Mouse (Mus musculus): ENCODE data around the gene Vwa2.

Gene Vwa2

DNA sequence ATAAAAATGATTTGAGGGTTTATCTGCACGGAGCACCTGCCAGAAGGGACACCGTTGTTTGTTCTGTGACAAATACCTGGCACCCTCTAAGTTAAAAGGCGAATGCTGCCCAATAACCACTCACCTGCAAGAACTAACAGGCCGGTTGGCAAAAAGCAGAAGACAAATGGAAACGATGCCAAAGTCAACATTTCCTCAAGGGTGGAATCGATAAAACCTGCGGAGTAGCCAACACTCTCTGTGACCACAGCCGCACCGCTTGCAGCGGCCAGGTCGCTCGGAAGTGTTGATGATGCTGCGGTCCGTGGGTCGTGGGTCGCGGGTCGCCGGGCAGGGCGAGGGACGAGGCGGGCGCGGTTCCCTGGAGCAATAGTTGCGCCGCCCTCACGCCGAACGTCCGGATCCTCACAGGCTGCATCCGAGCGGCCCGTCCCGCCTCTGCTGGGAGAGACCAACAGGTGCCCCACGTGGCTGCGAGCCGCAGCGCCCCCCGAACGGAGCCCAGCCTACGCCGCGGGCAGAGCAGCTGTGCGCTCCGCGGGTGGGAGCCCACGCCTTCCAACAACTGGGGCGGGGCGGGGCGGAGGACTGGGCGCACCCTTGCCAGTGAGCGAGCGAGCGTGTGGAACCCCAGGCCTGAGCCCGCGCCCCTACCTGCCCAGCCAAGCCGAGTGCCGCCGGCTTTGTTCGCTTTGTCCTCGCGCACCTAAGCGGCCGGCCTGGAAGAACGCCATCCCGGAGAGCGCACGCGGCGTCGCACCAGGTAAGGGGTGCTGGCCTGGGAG, at the start of gene Vwa2:
Gene Vwa2, plus strand, starts transcription at position 434 of the 785 bp plus-strand sequence.
- peak; percentile 27 for DNase-seq (ENCODE audit: low spot score)

DNA sequence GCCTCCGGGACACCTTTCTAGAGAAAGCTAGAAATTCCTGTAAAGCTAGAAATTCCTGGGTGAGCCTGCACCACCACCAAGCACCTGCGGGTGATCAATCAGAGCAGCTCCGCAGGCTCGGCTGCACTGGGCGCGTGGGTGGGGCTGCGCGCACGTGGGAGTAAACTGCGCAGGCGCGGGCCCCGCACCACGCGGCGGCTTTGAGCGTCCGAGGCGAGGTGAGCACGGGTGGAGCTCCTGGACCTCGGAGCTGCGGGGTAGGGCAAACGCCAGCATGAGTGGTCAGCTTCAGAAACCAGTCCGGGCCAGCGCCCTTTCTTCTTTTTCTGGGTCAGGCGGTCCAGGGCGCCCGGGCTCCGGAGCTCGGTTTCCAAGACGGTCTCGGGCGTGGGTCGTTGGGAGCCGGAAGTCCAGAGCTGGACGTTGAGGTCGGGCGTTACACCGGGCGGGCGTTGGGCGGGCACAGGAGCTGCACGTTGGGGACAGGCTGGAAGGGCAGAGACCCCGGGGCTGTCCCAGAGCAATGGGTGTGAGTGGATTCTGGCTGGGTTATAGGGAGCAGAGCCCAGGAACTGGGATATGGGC, 47.9 kb upstream of the Vwa2 start, which contains the start of gene Tdrd1:
Gene Tdrd1, plus strand, starts transcription at position 163 of the 585 bp plus-strand sequence.
- DNase-seq (ENCODE audit: low spot score), result no peak

DNA sequence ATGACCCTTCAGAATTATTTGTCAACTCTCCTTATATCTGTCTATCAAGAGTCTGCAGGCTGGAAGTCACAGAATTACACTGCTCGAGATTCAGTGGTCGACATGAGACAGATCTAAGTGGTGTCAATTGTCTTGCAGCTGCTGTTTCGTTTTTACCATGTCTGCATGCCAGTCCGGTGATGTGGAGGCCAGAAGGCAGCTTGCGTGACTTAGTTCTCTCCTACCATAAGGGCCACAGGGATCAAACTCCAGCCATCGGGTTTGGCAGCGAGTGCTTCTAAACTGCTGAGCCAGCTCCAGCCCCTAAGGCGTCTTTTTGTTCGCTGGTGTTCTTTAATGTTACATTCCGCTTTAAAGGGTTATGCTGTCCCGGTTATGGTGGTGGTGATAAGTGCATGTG, 45.7 kb upstream of the Vwa2 start:
- no peak for DNase-seq (ENCODE audit: low spot score)

DNA sequence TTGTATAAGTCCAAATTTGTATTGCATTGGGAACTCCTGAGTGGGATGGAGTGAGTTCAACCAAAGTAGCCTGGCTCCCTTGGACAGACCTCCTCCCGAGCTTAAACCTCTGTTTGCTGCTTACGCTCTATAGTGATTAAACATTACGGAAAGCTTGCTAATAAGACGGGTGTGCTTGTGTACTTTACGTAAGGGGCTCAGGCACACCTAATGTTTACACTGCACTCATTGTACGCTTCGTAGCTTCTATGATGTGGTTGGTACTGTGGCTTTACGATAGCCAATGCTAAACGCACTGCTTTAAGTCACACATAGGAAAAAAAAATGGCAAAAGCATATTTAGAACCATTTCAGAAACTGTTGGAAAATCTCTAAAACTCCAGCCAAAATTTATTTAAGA, 44.8 kb upstream of the Vwa2 start:
- peak; percentile 24 for DNase-seq (ENCODE audit: low spot score)

DNA sequence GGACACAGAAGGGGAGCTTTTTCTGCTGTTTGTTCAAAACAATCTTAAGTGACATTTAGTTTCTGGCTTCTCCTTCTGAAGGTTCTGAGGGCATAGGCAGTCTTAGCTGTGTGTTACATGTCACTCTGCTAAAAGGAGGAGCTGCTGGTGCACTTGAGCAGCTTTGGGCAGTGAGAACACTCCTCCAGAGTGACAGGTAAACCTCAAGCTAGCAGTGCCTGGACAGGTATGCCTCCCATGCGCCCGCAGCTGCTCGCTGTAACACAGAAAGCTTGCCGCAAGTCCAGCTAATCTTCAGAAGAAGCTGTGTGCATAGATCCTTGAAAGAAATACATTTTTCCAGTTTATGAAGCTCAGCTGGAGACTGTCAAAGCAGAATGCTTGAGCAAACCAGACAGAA, 43.9 kb upstream of the Vwa2 start:
- DNase-seq (ENCODE audit: low spot score), result no peak

DNA sequence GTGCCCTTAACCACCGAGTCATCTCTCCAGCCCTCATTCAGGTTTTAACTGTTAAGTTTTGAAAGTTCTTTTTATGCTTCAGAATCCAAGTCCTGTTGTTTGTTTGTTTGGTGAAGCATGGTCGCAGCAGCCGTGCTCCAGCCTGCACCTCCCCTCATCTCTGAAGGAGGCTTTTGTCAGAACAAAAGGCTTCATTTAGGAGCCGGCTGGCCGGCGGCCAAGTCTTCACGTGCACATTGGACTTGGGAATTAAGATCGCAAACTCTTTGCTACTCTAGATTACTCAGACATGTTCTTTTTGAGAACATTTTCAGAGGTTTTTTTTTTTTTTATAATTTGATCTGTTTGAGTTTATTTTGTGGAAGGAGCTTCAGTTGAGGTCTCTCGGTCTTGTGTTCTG, 38.7 kb upstream of the Vwa2 start:
- no peak for DNase-seq (ENCODE audit: low spot score)

DNA sequence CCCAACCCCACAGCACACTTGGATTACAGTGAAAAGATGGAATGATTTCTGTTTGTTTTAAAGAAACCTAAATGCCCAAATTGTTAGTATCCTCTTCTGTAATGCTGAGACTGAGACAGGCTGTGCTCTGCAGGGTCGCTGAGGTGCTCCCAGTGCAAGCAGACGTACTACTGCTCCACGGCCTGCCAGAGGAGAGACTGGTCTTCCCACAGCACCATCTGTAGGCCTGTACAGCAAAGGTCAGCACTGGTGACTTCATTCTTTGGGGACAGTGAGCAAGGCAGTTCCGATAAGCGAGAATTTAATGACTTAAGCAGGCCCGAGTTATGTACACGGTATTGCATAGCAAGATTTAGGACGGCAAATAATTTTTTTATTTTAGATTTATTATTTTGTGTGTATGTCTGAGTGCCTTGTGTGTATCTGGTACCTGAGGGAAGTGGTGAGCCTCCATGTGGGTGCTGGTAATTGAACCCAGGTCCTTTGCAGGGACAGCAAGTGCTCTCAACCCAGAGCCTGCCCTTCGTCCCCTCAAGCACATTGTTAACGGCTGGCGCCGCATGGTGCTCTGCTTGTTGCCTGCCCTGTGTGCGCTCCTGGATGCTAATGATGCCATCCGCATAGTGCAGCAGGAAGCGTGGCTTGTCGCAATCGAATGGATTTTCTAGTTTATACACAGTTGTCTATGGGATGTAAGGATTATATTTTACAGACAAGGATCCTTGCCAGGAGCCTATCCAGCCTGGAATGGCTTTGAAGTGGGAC, 34.9 kb upstream of the Vwa2 start:
- DNase-seq (ENCODE audit: low spot score), result no peak

DNA sequence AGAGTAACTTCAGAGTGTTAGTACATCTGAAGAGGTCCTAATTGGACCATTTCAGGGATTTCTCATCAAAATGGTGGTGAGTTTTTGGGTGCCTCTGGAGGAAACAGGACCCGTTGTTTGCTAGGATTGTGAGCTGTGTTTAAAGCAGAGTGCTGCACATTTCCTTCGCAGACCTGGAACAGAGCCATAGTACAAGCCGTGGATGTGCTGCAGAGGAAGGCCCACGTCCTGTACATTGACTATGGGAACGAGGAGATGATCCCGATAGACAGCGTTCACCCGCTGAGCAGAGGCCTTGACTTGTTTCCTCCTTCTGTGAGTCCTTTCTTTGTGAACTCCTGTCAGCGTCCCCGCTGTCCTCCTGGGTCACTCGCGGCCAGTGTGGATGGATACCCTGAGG, 31.1 kb upstream of the Vwa2 start:
- DNase-seq (ENCODE audit: low spot score), result no peak

DNA sequence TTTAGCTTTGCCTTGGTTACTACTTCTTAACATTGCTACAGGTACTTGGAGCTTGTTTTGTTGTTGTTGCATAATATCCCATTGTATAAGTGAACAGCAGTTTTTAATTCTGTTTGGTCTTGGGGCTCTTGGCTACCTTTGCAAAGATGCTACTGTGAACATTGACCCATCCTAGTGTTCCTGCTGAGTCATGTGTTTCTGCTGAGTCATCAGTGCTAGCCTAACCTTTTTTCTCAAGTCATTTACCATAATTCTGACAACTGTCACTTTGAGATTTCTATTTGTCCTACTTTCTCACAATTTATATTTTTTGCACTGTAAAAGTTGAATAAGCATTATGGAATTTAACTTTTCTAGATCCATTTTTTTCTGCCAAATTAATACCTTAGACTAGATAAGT, 21.5 kb upstream of the Vwa2 start:
- no peak for DNase-seq (ENCODE audit: low spot score)

DNA sequence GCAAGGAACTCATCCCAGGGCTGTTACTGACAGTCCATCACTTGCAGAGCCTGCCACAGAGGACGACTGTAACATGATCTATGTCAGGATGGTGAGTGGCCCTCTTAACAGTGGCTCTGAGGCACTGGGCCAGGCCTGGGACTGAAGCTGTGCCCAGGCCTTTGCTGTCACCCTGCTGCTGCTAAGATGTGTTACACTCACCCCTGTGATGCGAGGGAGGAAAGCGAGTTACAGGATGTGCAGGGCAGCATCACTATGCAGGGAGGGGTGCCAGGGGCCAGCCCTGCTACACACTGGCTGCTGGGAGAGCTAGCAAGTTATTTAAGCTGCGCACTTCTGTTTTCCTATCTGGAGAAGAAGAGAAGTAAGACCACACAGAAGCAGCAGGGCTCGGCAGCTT, 17.6 kb upstream of the Vwa2 start:
- DNase-seq (ENCODE audit: low spot score), result no peak

DNA sequence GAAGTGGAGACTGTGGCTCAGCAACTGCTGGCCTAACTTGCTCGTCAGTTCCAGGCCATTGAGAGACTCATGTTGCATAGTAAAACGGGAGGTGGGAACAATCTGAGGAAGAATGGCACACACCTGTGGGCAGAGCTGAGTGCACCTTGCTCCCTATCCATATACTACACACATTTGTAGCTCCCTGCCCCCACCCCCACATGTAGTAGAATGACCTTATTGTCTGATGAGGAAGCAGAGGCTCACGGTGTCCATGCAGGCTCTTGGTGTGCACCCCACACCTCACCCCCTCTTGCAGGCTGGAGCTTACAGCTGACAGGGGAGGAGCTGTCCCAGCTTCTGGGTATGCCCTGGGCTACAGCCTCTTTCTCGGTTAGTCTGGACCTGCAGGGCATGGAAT, 6.3 kb upstream of the Vwa2 start:
- DNase-seq (ENCODE audit: low spot score), result no peak

DNA sequence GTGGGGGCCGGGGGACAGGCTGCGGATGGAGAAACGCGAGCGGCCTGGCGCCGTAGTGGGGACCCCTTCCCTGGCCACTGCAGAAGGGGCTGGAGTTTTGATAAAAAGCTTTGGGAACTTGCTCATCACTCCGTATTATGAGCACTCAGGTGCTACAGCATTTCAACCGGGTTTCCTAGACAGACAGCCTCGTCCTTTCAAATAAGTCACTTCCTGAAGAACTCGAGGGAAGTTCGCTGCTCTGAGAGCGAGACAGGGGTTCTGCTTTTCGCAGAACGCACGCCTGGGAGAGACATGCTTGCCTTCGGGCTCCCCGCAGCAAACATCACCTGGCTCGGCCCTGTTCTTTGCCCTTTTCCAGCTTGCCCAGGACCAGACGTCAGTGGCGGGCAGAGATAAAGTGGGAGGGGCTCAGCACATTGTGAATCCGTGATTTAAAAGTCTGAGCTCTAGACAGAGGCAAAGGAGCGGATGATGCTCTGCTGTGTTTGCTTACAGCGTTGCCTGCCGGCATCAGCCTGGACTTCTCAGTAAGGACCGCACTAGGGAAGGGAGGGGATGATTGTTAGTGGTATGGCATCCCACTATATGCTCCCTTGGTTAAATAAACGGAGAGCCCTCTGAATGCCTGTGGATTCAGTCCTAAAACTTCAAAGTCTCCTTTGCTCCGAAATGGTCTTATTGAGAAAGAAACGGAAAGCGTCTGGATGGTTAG, 709 bp downstream of the Vwa2 start:
- DNase-seq (ENCODE audit: low spot score), result no peak

DNA sequence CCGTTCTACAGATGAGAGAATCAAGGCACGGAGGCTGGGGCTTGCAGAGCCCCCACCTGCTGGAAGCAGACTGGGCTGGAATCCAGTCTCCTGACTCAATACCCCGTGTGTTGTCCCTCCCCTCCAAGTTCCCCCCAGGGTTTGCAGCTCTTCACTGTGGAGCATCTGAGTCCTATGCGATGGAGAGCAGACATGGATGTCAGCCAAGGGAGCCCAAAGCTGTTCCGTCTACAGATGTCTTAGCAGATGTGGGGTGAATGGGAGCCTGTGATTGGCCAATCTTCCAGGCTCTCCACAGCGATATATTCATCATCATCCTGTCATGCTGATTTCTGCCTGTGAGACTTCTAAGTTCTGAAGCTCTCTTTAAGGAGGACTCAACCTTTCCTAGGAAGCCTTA, 3.3 kb downstream of the Vwa2 start:
- DNase-seq (ENCODE audit: low spot score), result no peak

DNA sequence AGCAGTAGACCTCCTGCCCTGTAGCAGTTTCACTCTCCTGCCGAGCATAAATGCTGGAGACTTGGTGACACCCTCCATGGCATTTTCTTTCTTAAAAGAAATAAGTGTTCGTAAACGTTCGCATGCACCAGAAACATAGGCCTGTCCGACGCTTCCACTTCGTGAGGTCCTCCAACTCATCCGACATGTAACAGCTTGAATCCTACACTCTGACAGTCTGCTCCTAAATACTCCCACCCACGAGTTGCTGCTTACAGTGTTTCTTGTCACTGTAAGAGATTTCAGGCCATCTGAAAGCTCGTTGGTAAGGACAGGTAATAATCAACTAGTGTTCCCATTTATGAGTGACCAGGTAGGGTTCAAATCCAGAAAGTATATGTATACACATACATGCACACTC, 13.8 kb downstream of the Vwa2 start:
- no peak for DNase-seq (ENCODE audit: low spot score)

DNA sequence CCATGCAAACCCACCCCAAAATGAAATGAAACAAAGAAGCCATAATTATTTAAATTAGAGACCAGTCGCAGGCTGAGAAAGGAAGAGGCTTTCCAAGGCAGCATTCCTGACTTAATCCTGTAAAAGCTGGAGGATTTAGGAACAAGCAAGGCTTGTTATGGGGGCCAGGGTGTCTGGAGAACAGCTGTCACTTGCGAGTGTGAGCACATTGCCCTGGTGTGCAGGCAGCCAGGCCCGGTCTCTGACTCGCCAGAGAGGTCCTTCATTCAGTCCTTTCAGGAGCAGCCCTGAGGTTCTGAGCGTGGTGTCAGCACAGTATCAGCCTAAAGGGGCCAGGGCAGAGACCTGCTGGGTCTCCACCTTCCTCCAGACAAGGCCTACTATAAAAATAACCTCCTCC, 14.6 kb downstream of the Vwa2 start:
- no peak for DNase-seq (ENCODE audit: low spot score)

DNA sequence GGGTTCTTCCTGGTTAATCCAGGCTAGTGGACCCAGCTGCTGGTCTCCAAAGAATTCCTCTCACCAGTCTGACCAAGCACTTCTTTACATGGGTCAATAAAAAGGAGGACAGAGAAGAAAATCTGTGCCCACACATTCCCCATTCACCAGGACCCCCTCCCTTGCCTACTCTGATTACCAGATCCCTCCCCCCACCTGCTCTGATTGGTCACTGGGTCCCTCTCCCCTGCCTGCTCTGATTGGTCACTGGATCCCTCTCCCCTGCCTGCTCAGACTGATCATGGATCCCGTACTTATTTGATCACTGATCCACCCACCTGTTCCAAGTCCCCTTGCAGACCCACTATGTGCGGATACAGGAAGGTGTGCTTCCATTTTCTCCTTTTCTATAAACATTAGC, 17.4 kb downstream of the Vwa2 start:
- DNase-seq (ENCODE audit: low spot score), result no peak

DNA sequence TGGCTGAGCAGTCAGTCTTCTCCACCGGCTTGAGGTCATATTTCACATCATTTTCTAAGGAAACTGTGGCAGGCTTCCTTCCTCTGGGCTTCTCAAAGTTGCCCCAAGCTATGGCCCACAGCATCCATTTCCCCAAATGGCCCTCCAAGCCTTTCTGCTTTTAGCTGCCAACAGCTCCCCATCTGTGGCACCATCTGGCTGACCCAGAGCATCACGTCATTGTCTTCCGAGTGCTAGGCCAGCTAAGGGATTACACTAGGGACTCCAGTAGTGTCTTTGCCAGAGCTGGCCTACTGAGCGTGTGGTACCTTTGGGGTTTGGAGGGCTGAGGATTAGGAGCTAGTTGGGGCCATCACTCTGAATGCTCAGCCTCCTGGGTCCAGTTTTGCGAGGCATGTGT, 18.5 kb downstream of the Vwa2 start:
- no peak for DNase-seq (ENCODE audit: low spot score)

DNA sequence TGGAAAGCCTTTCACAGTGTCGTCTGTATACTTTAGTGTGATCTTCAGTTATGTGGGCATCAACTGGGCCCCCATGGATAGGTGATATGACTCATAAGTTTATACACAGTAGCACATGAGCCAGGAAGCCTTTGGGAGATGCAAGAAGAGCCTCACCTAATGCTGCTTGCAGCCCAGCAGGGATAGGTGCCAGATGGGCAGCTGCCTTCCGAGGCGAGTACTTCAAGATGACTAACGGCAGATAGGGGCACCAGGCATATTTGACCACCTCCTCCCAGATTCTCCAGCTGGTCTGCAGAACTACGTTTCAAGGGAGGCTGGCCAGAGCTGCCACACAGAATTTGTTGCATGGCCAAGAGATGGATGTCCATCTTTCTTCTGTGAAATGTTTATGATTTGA, 19.3 kb downstream of the Vwa2 start:
- no peak for DNase-seq (ENCODE audit: low spot score)

DNA sequence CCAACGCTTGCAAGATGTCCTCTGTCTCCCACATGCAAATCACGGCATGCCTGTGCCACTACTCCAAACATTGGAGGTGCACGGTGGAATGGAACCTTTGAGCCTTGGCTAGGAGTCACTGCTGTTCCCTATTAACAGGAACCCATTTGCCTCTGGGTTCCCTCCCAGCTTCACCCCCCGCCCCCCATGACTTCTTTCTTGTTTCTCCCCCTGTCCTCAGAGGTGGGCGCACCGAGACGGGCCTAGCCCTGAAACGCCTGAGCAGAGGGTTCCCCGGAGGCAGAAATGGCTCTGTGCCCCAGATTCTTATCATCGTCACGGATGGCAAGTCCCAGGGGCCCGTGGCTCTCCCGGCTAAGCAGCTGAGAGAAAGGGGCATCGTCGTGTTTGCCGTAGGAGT, 23.6 kb downstream of the Vwa2 start:
- DNase-seq (ENCODE audit: low spot score), result no peak

DNA sequence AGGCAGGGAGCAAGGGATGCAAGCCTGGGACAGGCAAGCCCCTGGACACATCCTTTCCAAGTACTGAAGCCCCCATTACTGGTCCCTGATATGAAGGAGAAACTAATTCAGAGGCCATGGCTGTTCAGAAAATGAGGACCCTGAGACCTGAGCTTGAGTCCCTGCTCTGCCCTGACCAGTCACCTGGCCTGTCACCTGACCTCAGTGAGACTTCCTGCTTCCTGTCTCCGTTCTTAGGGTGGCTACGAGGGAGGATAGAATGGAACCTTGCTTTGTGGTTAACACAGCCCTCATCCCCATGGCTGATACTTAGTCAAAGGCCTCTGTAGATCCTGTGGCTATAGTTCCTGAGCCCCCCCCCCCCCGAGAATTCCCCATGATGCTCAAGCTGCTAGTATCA, 30.0 kb downstream of the Vwa2 start:
- no peak for DNase-seq (ENCODE audit: low spot score)

DNA sequence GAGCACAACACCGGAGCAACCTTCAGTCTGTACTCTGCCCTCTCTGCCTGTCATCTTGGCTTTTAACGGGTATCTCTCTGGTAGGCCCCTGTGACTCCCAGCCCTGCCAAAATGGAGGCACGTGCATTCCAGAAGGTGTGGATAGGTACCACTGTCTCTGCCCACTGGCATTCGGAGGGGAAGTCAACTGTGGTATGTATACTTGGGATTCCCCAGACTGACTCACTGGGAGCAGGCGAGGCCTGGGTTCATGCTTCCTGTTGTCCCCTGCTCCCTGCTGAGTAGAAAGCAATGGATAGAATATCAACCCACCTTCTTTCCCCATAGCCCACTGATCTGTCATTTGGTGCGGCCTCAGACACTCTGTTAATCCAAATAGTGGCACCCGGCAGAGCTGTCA, 31.3 kb downstream of the Vwa2 start:
- DNase-seq (ENCODE audit: low spot score), result no peak

DNA sequence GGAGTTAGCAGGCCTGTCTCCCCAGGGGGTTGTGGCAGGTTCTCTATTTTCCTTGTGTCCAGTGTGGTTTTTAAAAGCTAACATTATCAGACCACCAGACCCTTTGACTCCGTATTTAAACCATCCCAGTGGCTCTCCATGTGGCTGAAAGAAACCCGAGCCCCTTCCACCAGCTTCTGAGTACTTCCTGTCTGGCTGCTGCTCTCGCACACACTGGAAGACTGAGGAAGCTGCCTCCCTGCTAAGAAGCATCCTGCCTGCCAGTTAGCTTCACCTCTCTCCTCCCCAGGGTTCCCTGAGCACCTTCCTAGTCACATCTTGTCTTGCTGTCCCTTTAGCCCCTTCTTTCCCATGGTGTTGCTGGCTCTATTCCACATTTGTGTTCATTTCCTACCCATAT, 33.8 kb downstream of the Vwa2 start:
- DNase-seq (ENCODE audit: low spot score), result no peak
